Mouse (Mus musculus): ENCODE data around the gene Dip2c.

The Dip2c gene

DNA sequence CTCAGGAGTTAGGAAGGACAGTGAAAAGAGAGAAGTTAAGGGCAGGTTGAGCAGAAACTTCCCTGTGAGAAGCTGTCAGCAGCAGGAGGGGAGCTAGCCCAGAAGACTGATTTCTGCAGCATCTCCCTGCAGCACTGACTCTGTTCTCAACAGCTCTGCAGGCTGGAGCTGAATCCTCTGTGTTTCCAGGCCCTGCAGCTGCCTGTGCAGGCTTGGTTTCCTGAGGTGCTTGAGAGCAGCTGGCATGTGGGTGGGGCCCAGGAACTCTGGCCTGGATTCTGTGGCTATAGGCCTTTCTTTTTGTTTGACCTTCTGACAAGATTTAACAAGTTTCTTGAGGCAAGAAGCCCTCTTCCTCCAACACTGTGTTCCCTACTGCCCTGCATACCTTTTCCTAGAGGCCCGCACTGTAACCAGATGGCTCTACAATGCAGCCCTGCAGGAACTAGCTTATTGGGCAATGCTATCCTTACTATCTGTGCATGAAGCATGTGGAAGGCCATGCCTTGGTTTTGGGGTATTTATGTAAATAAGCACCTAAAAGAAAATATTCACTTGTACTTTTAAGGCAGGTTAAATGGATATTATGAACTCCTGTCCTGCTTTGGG, 53.1 kb downstream of the Dip2c start:
- DNase-seq (ENCODE audit: low spot score), result no peak

DNA sequence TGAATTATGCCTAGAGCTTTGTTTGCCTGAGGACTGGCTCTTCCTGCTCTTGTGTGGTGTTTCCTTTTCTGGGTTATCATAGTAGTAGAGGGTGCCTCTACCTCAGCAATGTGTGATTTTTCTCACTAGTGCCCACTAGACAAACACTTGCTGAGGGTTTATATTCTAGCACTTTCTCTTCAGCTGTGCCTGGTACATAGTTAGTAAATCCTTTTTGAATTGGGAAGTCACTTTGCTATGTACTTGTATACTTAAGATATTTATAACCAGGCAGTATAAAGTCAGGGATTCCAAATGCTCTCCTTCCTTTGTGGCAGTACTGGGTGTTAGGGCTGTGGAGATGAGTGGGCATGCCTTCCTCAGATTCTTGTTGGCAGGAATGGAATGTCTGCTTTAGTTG, 56.9 kb downstream of the Dip2c start:
- no peak for DNase-seq (ENCODE audit: low spot score)

DNA sequence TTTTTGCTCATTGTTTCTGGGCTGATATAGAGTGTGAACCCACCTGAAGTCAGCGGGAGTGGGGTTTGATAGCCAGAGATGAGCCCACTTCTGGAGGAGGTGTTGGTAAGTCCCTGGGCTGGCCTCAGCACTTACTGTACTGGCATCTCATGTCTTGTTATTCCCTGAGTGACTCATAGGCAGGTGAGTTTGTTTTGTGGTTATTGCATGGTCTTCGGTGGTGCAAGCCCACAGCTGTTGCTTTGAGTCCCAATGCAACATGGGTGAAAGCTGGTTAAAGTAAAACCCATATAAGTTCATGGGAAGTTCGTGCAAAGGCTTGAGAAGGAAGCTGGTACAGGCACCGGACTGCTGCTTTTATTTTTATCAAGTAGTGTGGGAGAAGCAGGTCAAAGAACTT, 64.0 kb downstream of the Dip2c start:
- no peak for DNase-seq (ENCODE audit: low spot score)

DNA sequence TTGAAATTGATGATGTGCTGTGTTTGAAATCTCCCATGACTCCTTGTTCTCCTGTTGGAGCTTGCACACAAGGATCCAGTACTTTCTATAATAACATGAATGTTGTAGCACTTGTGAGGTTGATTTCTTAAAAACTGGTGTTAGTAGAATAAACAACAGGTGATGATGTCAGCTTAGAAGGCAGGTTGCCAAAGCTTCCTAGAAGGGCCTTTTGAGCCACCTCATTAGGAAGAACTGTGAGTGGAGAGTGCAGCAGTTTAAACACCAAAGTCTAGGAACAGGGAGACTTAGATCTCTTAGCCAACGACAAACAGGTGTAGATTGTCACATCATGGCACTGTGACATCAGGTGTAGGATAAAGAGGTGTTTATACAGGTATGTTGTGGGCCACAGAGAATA, 66.4 kb downstream of the Dip2c start:
- DNase-seq (ENCODE audit: low spot score), result no peak

DNA sequence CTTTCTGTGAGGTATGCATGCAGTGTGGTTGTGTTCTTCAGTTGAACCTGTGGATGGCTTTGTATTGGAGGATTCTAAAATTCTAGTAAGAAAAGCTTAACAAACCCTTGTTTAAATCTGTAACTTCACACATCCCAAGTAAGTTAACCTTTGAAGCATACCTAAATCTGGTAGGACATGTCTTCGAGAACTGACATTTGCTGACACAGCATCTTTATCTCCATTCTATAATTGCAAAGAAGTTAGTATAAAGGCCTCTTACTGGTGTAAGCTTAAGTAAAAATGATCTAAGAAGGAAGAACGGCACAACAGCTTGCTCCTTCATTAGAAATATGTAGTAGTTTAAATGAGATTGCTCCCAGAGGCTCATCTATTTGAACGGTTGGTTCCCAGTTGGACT, 71.1 kb downstream of the Dip2c start:
- no peak for DNase-seq (ENCODE audit: low spot score)

DNA sequence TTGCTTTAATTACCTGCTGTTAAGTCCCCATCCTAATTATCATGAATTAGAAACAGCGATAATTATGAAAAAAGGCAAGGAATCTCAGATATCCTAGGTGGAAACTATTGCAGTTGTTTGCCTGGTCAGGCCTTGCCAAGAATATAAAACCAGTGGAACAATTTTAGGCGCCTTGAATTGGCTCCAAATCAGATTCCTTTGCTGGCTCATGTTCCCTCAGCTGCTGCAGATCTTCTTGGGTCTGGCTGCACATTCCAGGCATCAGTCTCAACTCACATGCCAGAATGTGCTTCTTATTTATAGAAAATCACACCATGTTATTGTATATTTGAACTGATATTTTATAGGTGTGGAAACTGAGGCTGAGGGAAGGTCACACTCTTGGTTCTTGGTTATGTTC, 74.3 kb downstream of the Dip2c start:
- no peak for DNase-seq (ENCODE audit: low spot score)

DNA sequence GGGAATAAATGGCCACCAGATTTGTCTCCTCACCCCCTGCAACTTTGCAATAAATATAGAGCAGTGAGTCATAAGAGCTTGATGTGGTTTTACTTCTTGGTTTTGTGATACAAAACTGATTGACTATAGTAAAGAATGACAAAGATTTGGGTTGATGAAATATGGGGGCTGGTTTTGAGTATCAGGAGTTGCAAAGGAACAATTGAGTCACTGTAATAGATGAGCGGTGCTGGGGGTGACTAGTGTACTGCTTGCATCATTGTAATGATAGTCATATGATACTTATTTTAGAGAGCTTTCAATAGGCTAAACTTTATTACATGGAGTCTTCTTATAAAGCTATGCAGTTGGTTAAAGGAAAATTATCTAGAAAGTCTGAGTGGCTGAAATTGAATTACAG, 77.6 kb downstream of the Dip2c start:
- no peak for DNase-seq (ENCODE audit: low spot score)

DNA sequence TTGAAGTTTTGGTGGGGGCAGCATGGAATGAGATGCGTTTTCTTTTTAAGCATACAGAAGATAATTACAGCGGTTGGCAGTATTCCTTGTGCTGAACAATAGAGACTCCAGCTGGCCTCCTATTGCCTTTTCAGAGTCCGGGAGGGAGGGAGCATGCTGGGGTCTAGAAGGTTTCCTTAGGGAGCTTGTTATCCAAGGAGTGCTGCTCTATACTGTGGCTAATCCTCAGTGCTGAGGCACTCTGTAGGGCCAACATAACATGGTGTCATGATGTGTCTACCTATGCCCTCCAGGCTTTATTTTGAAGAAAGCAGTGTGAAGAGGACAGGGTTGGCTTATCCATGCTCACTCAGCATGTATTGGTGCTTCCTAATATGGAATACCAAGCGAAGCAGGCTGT, 79.0 kb downstream of the Dip2c start:
- DNase-seq (ENCODE audit: low spot score), result no peak

DNA sequence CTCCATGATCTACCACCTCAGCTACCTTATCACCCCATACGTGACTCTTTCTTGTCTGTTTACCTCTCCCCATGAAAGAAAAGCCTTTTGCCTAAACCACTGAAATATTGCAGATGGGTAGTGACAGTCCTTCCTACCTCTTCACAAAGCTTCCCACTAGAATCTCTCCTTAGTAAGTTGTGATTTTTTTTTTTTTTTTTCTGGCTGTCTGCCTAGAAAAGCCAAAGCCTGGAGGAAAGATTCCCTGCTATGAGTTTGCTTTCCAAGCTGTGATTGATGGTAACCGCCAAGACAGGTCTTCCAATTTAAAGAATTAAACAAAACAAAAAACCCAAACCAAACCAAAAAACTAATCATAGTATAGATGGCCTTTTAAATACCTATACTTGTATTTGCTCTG, 85.1 kb downstream of the Dip2c start:
- no peak for DNase-seq (ENCODE audit: low spot score)

DNA sequence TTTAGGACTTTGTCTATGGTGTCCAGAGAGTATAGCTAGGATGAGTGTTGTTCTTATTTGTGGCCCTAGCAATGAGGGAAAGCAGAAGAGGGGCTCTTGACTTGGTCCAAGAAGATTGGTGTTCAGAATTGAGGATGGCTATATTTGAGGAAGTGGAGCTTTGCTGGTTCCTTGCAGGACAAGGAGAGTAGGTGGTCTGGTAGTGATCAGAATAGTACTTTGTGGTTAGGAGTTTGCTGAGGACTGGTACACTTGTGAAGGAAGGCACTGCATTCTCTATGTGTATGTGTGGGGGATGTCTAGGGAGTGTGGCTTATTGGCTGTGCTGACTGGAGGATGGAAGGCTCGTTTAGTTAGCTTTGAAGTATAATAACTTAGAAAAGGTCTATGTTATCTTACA, 95.1 kb downstream of the Dip2c start:
- no peak for DNase-seq (ENCODE audit: low spot score)

DNA sequence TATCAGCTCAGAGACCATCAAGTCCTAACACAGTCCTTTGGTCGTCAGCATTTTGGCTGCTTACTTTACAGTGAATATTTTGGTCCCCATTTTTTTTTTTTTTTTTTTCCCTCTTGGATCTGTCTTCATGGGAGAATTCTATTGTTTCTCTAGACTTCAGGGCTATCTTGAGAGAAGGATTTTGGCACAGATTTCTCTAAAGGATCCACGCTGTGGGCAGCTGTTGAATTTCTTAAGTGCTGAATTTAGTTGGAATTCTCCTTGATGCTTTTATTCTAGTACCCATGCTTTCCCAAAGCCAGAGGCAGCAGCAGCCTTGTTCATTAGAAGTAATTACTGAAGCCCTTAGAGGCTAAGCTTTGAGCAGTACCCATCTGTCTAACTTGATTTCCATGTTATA, 100.8 kb downstream of the Dip2c start:
- DNase-seq (ENCODE audit: low spot score), result no peak

DNA sequence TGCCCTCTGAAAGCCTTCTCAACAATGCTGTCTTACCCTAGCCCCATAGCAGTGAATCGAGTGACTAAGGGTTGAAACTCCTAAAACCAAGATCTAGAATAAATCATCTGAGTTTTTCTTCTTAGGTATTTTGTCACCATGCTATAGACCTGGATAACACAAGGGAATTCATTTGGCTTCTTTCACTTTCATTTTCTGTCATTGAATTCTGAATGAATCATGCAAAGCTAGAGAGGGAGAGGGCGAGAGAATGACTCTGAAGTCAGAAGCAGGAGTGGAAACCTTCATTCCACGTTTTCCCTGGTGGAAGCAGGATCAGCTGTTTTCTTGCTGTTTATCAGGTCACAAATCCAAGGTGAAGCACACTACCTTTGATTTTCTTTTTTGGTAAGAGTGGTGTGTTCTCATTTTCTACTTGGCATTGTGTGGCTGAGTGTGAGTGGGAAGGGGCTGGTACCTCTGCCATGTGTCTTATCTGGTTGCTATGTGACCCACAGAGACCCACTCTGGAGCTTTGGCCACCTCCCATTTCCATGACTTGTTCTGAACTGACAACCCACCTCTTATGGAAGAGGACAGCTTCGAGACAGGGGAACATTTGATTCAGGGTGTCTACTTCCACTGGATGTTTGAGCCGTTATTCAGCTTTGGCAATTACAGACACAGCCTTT, 104.5 kb downstream of the Dip2c start:
- no peak for DNase-seq (ENCODE audit: low spot score)

DNA sequence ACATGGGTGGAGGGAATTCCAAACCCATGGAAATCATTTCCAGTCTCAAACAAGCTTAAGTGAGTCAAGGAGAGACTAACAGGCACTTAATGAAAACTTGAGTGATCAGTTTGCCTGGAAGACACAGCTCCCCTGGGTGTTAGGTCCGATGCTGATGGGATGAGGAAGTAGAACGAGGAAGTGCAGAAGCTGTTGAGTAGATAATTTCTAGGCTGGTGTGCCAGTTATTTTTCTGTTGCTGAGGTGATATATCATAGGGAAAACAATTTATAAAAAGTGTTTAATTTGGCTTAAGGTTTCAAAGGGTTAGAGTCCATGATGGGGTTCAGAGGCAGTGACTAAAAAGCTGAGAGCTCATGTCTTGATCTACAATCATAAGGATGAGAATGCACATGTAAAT, 111.7 kb downstream of the Dip2c start:
- DNase-seq (ENCODE audit: low spot score), result no peak

DNA sequence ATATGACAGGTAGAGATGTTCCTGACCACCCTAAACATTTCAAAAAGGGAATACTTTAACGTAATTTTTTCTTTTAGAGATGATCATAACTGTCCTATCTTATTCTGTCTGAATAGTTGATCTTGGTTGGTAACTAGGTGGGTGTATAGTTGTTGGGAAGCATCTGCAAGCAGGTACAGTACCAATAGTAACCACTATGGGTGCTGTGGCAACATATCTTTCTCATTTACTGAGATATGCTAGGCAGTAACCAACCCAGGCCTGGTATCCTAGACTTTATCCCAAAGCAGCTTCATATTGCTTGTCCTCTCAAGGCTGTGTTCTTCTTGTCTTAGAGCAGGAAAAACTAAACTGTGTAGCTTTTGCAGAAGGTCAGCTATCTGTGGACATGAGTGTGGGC, 113.0 kb downstream of the Dip2c start:
- DNase-seq (ENCODE audit: low spot score), result no peak

DNA sequence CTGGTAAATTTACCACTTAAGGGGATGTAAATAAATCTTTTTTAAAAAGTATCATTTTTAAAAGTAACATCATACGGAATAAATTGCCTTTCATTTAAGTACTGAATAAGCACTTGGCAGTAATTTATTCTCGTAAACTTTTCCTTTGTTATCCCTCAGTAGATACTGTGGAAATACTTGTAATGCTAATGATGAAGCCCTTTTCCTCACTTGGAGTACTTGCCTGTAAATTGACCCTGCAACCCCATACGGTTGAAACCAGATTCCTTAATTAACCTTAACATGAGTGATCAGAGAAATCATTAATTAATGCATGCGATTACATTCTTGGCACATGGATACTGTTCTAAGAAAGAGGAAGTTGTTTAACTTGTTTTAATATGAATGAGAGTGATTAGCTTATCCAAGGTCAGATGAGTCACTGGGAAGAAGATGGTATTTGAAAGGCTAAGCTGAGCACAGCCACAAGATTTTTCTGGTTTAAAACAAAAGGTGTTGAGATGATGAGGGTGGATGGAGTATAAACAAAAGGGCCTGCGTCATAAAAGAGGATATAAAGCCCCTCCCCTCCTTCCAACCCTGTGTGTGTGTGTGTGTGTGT, 114.0 kb downstream of the Dip2c start:
- DNase-seq (ENCODE audit: low spot score), result no peak

DNA sequence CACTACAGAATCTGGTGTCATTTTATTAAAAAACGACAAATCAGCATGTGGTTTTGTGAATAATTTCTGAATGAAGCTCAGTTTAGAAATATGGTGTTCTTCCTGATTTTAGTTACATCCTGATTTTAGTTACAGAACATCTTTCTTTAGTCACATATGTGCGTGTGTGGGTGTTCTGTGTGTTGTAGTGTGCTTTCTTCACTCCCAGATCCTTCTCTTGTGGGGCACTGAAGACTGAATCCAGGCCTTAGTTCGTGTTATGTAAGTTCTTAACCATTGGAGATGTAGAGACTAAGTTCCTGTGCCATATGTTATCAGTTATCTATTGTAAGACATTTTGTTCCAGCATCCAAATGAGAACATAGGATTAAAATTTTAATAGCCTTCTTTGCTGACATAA, 117.1 kb downstream of the Dip2c start:
- no peak for DNase-seq (ENCODE audit: low spot score)

DNA sequence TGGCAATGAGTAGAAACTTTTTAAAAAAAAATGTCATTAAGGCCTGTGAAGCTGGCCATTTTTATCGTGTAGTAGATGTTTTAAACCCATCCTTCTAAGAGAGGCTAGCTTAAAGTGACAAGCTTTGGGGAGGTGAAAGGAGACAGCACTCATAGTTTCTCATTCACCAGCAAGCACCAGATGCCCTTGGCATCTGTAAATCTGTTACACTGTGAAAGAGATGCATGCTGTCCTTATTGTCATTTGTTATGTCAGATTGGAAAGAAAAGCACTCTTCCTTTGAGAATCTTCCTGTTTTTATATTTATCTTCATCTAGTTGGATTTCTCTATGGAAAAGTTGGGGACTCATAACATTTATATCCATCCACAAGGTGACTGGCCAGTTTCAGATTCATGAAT, 119.0 kb downstream of the Dip2c start:
- no peak for DNase-seq (ENCODE audit: low spot score)

DNA sequence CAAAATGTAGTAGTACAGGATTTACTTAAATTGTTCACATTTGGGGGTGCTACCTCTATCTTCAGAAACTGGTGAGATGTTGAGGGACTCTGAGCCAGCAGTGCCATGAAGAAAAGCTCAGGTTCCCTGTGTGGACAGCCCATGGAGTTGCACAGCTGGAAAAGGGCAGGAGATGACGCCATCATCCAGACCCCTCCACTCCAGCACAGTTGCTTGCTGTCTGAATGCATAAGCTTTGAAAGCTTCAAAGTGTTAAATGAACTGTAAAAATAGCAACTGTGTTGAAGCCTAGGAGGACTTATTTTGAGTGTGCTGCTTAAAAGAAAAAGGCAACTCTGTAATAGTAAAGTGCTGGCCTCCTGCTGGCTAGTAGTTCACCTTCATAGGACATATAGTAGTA, 122.5 kb downstream of the Dip2c start:
- DNase-seq (ENCODE audit: low spot score), result no peak

DNA sequence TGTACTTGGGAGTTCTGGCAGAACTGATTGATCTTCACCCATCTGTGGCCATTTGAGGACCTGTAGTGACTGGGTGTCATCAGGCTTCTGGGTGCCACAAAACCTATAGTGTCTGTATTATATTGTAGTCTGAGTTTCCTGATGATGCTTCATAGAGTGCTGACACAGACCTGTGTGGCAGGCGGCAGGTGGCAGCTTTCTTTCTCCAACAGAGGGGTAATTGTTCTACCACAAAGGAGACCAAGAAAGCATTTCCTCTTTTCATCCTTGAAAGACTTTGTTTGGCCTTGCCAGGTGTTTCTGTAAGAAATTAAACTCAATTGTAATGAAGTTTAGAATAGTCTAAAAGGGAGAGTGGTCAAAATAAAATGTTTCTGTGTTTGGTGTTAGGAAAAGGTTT, 129.1 kb downstream of the Dip2c start:
- DNase-seq (ENCODE audit: low spot score), result no peak

DNA sequence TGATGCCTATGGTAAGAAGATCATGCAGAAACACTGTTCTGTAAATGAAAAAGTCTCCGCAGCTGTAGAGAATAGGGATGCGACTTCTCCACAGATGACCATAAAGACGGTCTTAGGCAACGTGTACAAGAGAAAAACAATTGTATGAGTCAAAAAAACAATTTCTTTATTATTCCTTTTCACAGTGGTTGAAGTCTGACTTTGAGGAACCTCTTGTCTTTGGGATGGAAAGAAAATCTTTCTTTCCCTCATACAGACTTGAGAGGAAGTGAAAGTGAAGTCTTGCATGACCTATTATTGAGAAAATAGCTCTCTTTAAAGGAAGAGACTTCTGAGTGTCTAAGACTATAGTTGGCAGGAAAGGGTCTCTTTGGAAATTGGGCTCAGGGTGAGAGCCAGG, 132.7 kb downstream of the Dip2c start:
- no peak for DNase-seq (ENCODE audit: low spot score)

DNA sequence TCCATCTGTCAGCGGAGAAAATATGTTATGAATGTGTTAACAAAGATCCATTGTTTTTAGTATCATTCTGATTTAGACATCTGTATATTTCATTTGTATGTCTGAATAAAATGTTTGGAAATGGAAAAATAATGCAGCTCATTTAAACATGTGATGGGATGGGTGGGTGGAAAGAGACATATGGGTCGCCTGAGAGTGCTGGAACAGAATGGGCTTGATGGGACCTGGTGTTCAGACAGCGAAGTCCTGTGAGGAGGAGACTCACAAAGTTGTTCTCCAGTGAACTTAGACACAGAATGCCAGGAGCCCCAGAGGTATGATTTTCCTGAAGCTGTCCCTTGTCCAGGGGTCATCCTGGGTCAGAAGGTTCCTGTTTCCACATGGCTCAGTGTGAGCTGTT, 142.1 kb downstream of the Dip2c start:
- no peak for DNase-seq (ENCODE audit: low spot score)

DNA sequence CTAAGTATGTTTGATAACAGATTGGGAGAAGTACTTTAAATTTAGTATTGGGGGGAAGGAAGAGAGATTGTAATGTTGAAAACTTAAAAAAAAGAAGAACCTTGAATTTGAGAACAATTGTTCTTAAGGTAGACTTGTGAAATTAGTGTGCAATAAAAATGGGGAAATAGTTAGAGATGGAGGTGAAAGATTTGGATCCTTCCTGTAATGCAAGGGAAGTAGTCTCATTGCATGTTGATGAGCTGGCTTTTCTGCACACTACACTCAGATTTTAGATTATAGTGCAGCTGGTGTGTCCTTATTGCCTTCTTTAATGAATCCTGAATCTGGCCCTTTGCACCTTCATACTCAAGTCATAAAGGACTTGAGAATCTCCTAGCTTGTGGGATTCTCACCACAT, 142.9 kb downstream of the Dip2c start:
- no peak for DNase-seq (ENCODE audit: low spot score)

DNA sequence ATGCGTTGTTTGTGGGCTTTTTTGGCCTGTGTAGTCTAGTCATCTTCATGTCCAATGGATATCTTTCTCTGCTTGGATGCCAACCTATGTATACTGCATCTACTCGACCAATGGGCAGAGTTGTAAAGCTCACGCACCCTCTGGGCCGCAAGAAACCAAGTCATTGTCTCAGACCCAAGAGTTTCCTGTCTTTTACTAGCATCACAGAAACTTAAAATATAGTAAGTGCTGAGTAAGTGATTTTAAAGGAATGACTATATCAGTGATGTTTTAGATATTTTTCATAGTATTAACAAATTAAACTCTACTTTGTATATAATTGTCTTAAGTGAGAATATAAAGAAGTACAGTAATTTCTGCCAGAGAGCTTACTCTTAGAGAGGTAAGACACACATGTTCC, 145.6 kb downstream of the Dip2c start:
- no peak for DNase-seq (ENCODE audit: low spot score)

DNA sequence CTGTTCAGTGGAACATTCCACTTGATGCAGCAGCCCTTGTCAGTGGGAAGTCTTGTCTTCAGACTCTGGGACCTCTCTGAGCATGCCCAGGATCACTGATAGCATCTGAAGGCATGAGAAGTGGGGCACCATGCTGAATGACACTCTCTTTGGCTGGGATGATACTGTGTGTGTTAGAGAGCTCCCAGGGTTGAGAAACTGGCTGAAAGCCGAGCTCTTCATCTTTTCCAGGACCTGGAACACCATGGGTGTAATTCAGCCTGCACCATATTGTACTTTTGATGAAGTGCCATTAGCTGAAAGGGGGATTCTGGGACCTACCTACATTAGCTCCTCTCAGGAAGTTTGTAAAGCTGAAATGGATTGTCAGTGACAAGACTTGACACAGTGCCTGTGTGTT, 146.5 kb downstream of the Dip2c start:
- no peak for DNase-seq (ENCODE audit: low spot score)
